Mouse (Mus musculus) intestine, postnatal 0 days (tissue): ENCODE measurements at regions not wholly inside any gene's neighbourhood (a gene's known extent, or its start where the extent isn't known, plus 50 kb on each side); places are given as distances from the start of the nearest gene placed in this dataset.

Experiments used
- ATAC-seq: fragments of 200-750 bp; cut with Nextera tagmentation; 2 replicates; pipeline ENCODE4 v1.8.0; 2017; ENCODE audit warnings: mild to moderate bottlenecking, moderate TSS enrichment, moderate library complexity
- H3K27ac ChIP-seq: fragments of 300-500 bp; sonication (generic); 2 replicates; pipeline ENCODE4 v1.5.1; 2014; ENCODE audit warnings: mild to moderate bottlenecking, low read depth, low read length, moderate library complexity
- H3K27me3 ChIP-seq: fragments of 300-500 bp; sonication (generic); replicated peaks from 2 replicates; pipeline ENCODE4 v1.6.1; 2014; ENCODE audit warnings: low read length, mixed read lengths; ENCODE audit not compliant: control insufficient read depth, insufficient read depth
- H3K36me3 ChIP-seq: fragments of 300-500 bp; sonication (generic); 2 replicates; pipeline ENCODE4 v1.6.1; 2014; ENCODE audit warnings: mild to moderate bottlenecking, moderate library complexity; ENCODE audit not compliant: control insufficient read depth, insufficient read depth
- H3K4me1 ChIP-seq: fragments of 300-500 bp; sonication (generic); replicated peaks from 2 replicates; pipeline ENCODE4 v1.6.1; 2014; ENCODE audit warnings: antibody characterized with exemption, low read length, mixed read lengths; ENCODE audit not compliant: control insufficient read depth, insufficient read depth
- H3K4me2 ChIP-seq: fragments of 300-500 bp; sonication (generic); replicated peaks from 2 replicates; pipeline ENCODE4 v1.6.1; 2014; ENCODE audit warnings: low read depth, mild to moderate bottlenecking, moderate library complexity
- H3K4me3 ChIP-seq: fragments of 300-500 bp; sonication (generic); 2 replicates; pipeline ENCODE4 v1.5.1; 2014; ENCODE audit warnings: low read depth, low read length
- H3K9ac ChIP-seq: fragments of 300-500 bp; sonication (generic); 2 replicates; pipeline ENCODE4 v1.6.1; 2014; ENCODE audit warnings: mild to moderate bottlenecking, low read depth, low read length
- H3K9me3 ChIP-seq: fragments of 300-500 bp; sonication (generic); 2 replicates; pipeline ENCODE4 v1.6.1; 2016; ENCODE audit warnings: mixed run types; ENCODE audit not compliant: control insufficient read depth
- CTCF ChIP-seq: sonication (generic); IDR thresholded peaks from 2 replicates; pipeline ENCODE4 v1.5.1; 2016; ENCODE audit warnings: low read depth, mild to moderate bottlenecking, control low read depth, antibody characterized with exemption, moderate library complexity
- WGBS: fragments of 180-500 bp; shearing (Covaris S2); extraction: QIAGEN DNeasy Blood & Tissue Kit; methylation state at CpG from one replicate; pipeline ENCODE4 v1.1.7; 2014; 5-methylcytosine and 5-hydroxymethylcytosine counted together

- peak; percentile 36; the same call in 1 of the 2 replicates for ATAC-seq
- no peak overlapping the region for H3K27ac ChIP-seq
- TF ChIP-seq CTCF: no peak
These were observed 214.4 kb downstream of the Gm10260 start for GRCm38 (mm10) chr13:97545971-97546454.

GRCm38 (mm10) chr13:97539686-97540085, 220.7 kb downstream of the Gm10260 start:
- no peak for TF ChIP-seq CTCF
- no peak overlapping the region for H3K4me2 ChIP-seq
- WGBS: 46% methylated on average over 9 of the region's 9 CpGs
- no peak overlapping the region for H3K27ac ChIP-seq
- no peaks in the 10 kb centered on the region for H3K9me3 ChIP-seq
- no peaks in the 10 kb centered on the region for H3K27me3 ChIP-seq
- no peaks in the 10 kb centered on the region for H3K36me3 ChIP-seq
- no peak overlapping the region for H3K9ac ChIP-seq
- H3K4me3 ChIP-seq: no peak overlapping the region
- H3K4me1 ChIP-seq: no peaks in the 10 kb centered on the region; the same call in 1 of the 2 replicates
- ATAC-seq: no peak

More at GRCm38 (mm10) chr13:97545971-97546454, 214.4 kb downstream of the Gm10260 start:
- WGBS: 36% methylated on average over 9 of the region's 9 CpGs
- no peak overlapping the region for H3K9ac ChIP-seq
- H3K9me3 ChIP-seq: no peaks in the 10 kb centered on the region
- H3K4me2 ChIP-seq: no peak overlapping the region
- no peaks in the 10 kb centered on the region for H3K27me3 ChIP-seq
- H3K4me1 ChIP-seq: peaks cover 18% of the 10 kb centered on the region
- no peak overlapping the region for H3K4me3 ChIP-seq
- H3K36me3 ChIP-seq: no peaks in the 10 kb centered on the region

GRCm38 (mm10) chr13:97538441-97538840, 222.0 kb downstream of the Gm10260 start:
- TF ChIP-seq CTCF: no peak
- H3K36me3 ChIP-seq: no peaks in the 10 kb centered on the region
- no peak overlapping the region for H3K27ac ChIP-seq
- no peaks in the 10 kb centered on the region for H3K27me3 ChIP-seq
- H3K4me1 ChIP-seq: no peaks in the 10 kb centered on the region; the same call in 1 of the 2 replicates
- no peak overlapping the region for H3K9ac ChIP-seq
- WGBS: 86% methylated on average over 7 of the region's 7 CpGs
- no peak overlapping the region for H3K4me2 ChIP-seq
- ATAC-seq: no peak
- no peak overlapping the region for H3K4me3 ChIP-seq
- no peaks in the 10 kb centered on the region for H3K9me3 ChIP-seq

GRCm38 (mm10) chr13:97537686-97538085, 222.7 kb downstream of the Gm10260 start:
- no peaks in the 10 kb centered on the region; the same call in 1 of the 2 replicates for H3K4me1 ChIP-seq
- no peaks in the 10 kb centered on the region for H3K36me3 ChIP-seq
- H3K27me3 ChIP-seq: no peaks in the 10 kb centered on the region
- TF ChIP-seq CTCF: no peak
- no peak for ATAC-seq
- WGBS: 55% methylated on average over 7 of the region's 7 CpGs
- H3K9ac ChIP-seq: no peak overlapping the region
- H3K9me3 ChIP-seq: no peaks in the 10 kb centered on the region
- no peak overlapping the region for H3K4me3 ChIP-seq
- H3K4me2 ChIP-seq: no peak overlapping the region
- H3K27ac ChIP-seq: no peak overlapping the region

GRCm38 (mm10) chr13:97537206-97537605, 223.2 kb downstream of the Gm10260 start:
- Histone ChIP-seq H3K27me3 (no peaks in the 10 kb centered on the region), H3K36me3 (no peaks in the 10 kb centered on the region), H3K4me3 (no peak overlapping the region), H3K9ac (no peak overlapping the region), H3K4me1 (no peaks in the 10 kb centered on the region; the same call in 1 of the 2 replicates), H3K27ac (no peak overlapping the region), H3K9me3 (no peaks in the 10 kb centered on the region), H3K4me2 (no peak overlapping the region)
- 85% methylated on average over 11 of the region's 11 CpGs for WGBS
- TF ChIP-seq CTCF: no peak
- no peak for ATAC-seq

- 39% methylated on average over 11 of the region's 11 CpGs for WGBS
- ATAC-seq: peak; percentile 74; the same call in 1 of the 2 replicates
These were observed 226.4 kb downstream of the Gm10260 start for GRCm38 (mm10) chr13:97533896-97534666.

More at GRCm38 (mm10) chr13:97533896-97534666, 226.4 kb downstream of the Gm10260 start:
- no peaks in the 10 kb centered on the region for H3K27me3 ChIP-seq
- no peak overlapping the region for H3K27ac ChIP-seq
- H3K4me2 ChIP-seq: no peak overlapping the region
- H3K9me3 ChIP-seq: no peaks in the 10 kb centered on the region
- H3K36me3 ChIP-seq: no peaks in the 10 kb centered on the region
- TF ChIP-seq CTCF: no peak
- H3K4me1 ChIP-seq: no peaks in the 10 kb centered on the region
- H3K9ac ChIP-seq: no peak overlapping the region
- H3K4me3 ChIP-seq: no peak overlapping the region
